Mouse (Mus musculus): ENCODE measurements around the gene Nxnl1.
A peak's percentile ranks its signal among the peaks of the same experiment; 100 is the strongest.
"Not testable (repeated sequence)": the region's sequence is repeated elsewhere in the genome, so short reads cannot be mapped to it uniquely, and the experiment has no call there.

The Nxnl1 gene

DNA sequence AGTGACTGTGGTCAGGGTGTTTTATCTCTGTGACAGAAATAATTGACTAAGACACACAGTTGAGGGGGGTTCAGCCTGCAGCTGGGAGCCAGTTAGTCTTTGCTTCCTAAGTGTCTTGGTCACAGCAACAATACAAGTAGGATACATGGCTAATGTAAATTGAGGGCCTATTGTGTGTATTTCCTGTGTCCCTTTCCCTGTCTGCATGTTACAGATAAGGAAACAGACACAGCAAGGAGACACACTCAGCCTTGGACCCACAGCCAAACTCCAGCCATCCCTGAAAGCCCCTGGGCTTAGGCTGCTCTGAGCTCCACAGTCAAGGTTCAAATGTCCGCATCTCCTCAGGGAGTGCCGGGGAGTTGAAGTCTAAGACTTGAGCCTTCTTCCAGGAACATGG is 11.8 kb downstream of the Nxnl1 start:
- DNase-seq (ENCODE audit: low spot score), result no peak

DNA sequence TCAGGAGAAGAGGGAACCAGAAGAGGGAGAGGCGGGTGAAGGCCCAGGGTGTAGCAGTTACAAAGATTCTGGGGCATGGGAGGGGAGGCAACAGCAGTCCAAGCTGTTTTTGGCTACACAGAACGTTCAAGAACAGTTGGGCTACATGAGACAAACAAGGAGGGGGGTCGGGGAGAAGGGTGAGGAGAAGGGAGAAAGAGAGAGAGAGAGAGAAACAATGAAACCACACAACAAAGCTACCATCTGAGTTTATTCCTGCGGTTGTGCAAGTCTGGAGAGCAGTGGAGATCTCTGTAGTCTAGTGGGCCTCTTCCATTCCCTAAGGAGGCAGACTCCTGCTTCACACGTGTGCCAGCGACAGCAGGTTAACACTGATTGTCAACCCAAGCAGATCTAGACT is 12.4 kb downstream of the Nxnl1 start:
- no peak for DNase-seq (ENCODE audit: low spot score)

GRCm38 (mm10) chr8:71552770-71553169 is 13.6 kb downstream of the Nxnl1 start:
- no peak for DNase-seq (ENCODE audit: low spot score)

GRCm38 (mm10) chr8:71550754-71551153 is 15.6 kb downstream of the Nxnl1 start:
- no peak for DNase-seq (ENCODE audit: low spot score)

DNA sequence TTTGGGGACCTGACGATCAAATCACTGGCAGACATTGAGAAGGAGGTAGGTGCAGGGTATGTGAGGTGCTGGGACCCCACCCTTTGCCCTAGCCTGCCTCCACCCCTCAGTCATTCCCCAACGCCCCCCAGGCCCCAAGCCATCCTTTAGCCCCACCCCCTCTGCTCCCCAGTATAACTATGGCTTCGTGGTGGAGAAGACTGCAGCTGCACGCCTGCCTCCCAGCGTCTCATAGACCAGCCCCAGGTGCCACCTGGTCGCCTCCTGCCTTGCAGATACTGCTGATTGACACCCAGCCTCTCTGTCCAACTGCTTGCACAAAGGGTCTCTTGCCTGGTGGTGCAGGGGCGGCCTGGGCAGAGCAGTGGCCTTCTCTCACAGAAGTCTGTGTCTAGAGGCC is 18.8 kb downstream of the Nxnl1 start:
- no peak for DNase-seq (ENCODE audit: low spot score)

DNA sequence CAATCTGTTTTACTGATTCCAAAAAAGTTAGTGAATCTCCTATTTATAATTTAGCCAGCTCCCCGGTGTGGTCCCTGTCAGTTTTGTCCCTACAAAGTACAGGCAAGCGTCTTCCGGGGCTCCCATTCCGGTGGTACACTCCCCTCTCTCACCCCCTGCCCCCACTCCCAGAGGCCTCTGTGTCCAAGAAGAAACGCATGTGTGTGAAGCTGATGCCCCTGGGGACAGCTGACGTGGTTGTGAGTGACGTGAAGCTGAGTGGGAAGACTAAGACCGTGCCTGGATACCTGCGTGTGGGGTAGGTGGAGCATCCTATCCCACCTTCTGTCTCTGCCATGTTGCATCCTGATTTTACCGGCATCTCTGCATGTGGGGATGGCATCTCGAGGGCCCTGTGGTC is 21.3 kb downstream of the Nxnl1 start:
- no peak for DNase-seq (ENCODE audit: low spot score)

- DNase-seq (ENCODE audit: low spot score), result no peak
Measured at GRCm38 (mm10) chr8:71543755-71544154, 22.6 kb downstream of the Nxnl1 start.

GRCm38 (mm10) chr8:71542632-71543343 is 23.6 kb downstream of the Nxnl1 start, which contains the start of gene Mvb12a:
Gene Mvb12a, plus strand, starts transcription at chr8:71542922.
- peak; percentile 94 for DNase-seq (ENCODE audit: low spot score)

GRCm38 (mm10) chr8:71537028-71537867 is 29.2 kb downstream of the Nxnl1 start, which contains the start of gene Bst2:
Gene Bst2, minus strand, starts transcription at chr8:71537456.
- peak; percentile 83 for DNase-seq (ENCODE audit: low spot score)

- DNase-seq (ENCODE audit: low spot score), result no peak
Measured at GRCm38 (mm10) chr8:71535663-71536062, 30.7 kb downstream of the Nxnl1 start.

DNA sequence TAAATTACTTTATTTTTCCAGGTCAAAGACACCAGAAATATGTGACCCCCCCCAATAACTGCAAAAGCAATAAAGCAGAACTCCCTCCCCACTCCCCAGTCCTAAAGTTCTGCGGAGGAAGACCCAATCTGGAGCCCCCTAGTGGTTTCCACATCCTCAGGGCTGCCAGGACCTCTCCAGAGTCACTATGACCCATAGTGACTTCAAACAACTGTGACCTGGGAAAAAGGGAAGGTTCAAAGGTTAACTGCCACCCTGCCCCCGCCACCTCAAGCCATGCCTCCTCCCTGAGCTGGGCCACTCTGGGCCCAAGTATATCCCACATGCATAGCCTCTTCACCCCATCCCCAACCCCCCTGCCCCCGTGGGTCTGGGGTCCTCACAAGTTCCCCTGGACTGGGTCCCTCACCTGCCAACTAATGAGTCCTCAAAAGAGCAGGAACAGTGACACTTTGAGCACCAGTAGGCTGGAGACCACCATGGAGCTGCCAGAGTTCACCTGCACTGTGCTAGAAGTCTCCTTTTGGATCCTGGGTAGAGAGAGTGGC is 32.1 kb downstream of the Nxnl1 start:
- DNase-seq (ENCODE audit: low spot score), result no peak

DNA sequence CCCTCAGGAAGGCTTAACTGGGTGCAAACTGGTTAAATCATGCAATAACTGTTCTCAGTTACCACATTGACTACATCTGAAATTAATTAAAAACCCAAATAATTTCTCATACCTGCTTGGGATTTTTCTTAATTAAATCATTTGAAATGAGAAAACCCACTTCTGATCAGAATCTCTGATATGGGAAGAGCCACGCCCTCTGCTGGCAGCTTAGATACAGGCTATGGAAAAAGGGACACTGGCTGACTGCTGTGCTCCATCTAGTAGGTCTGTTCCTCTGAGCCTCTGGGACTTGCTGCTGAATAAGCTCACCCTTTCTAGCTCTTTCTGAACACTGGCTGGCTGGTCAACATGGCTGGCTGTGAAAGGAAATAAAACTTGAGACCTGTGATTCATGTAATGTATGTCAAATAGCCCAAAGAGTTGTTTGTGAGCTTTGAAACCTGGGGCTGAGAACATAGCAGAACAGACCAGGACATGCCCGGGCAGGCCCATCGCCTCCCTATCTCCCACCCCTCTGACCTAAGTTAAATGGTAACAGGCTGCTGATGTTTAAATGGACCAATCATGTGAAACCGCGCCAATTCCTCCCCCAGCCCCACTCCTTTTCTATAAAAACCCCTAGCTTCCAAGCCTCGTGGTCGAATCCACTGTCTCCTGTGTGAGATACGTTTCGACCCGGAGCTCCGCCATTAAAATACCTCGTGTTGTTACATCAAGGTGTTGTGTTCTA is 35.5 kb downstream of the Nxnl1 start:
- not testable (repeated sequence) for DNase-seq (ENCODE audit: low spot score)

- peak; percentile 60 for DNase-seq (ENCODE audit: low spot score)
Measured at GRCm38 (mm10) chr8:71528362-71529073, 37.9 kb downstream of the Nxnl1 start.

GRCm38 (mm10) chr8:71527162-71527870 is 39.1 kb downstream of the Nxnl1 start:
- no peak for DNase-seq (ENCODE audit: low spot score)

GRCm38 (mm10) chr8:71526272-71526671 is 40.1 kb downstream of the Nxnl1 start:
- no peak for DNase-seq (ENCODE audit: low spot score)

GRCm38 (mm10) chr8:71525226-71526050 is 41.0 kb downstream of the Nxnl1 start, which contains the start of gene Ccdc194:
Gene Ccdc194, minus strand, starts transcription at chr8:71525711.
- no peak for DNase-seq (ENCODE audit: low spot score)

DNA sequence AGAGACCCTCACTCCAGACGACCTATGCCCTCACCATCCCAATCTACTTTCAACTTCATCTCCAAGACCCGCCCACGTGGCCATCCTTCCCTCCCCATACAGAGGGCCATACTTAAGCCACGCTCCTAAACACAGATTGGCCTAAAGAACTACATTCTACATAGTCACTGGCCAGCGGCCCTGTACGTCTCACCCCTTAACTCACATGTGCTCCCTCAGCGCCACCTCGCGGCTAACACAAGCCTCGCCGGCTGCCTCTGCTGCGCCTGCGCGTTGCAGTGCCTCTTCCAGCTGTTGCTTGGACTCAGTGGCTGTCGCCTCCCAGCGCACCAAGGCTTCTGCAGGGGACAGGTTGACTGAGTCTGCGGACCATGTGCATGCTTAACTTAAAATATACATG is 44.8 kb downstream of the Nxnl1 start:
- DNase-seq (ENCODE audit: low spot score), result peak; percentile 92

- peak; percentile 47 for DNase-seq (ENCODE audit: low spot score)
Measured at GRCm38 (mm10) chr8:71519037-71519825, 47.2 kb downstream of the Nxnl1 start.

GRCm38 (mm10) chr8:71516786-71517185 is 49.6 kb downstream of the Nxnl1 start:
- no peak for DNase-seq (ENCODE audit: low spot score)
